Mouse (Mus musculus): ENCODE measurements around the gene Podxl2. TPM values are rescaled to one million over a fixed set of nuclear protein-coding genes. Genes with fewer than 3 reads are reported as not detected.

Gene Podxl2
- polyA plus RNA-seq, 1 experiment, result 3.4 TPM

GRCm38 (mm10) chr6:88820853-88821252, 54.0 kb downstream of the Podxl2 start:
- Histone ChIP-seq H3K4me2 (ENCODE audit: low read depth) (no peak overlapping the region), H3K27me3 (ENCODE audit: control insufficient read depth, insufficient read depth, insufficient read length) (peaks cover 9% of the 10 kb centered on the region), H3K4me3 (no peak overlapping the region), H3K36me3 (ENCODE audit: control insufficient read depth, insufficient read depth) (no peaks in the 10 kb centered on the region), H3K79me2 (ENCODE audit: control insufficient read depth, insufficient read depth) (no peaks in the 10 kb centered on the region), H3ac (ENCODE audit: control insufficient read depth, insufficient read length) (no peak overlapping the region)
- TF ChIP-seq E2F4 (IDR thresholded peaks at IDR 0.05; ENCODE audit: insufficient read depth), result no peak

- Histone ChIP-seq H3ac (ENCODE audit: control insufficient read depth, insufficient read length) (no peak overlapping the region), H3K27me3 (ENCODE audit: control insufficient read depth, insufficient read depth, insufficient read length) (no peaks in the 10 kb centered on the region), H3K79me2 (ENCODE audit: control insufficient read depth, insufficient read depth) (no peaks in the 10 kb centered on the region), H3K4me3 (no peak overlapping the region), H3K4me2 (ENCODE audit: low read depth) (no peak overlapping the region), H3K36me3 (ENCODE audit: control insufficient read depth, insufficient read depth) (no peaks in the 10 kb centered on the region)
- TF ChIP-seq MAX (IDR thresholded peaks at IDR 0.05; ENCODE audit: low read depth) (no peak), TCF12 (IDR thresholded peaks at IDR 0.05; ENCODE audit: insufficient read depth, poor library complexity, severe bottlenecking) (no peak), MYOG (IDR thresholded peaks at IDR 0.05; ENCODE audit: control insufficient read depth in 1 of 3, insufficient read depth in 1 of 3, insufficient read length in 2 of 3, low read depth in 2 of 3) (no peak), POLR2A (IDR thresholded peaks at IDR 0.05; ENCODE audit: insufficient read length, low read depth) (no peak), SRF (IDR thresholded peaks at IDR 0.05; ENCODE audit: control insufficient read depth, insufficient read length, low read depth) (no peak), POLR2AphosphoS2 (IDR thresholded peaks at IDR 0.05; ENCODE audit: insufficient read length, low read depth) (no peak), E2F4 (IDR thresholded peaks at IDR 0.05; ENCODE audit: insufficient read depth) (no peak), CEBPB (IDR thresholded peaks at IDR 0.05; ENCODE audit: insufficient read depth, poor library complexity, severe bottlenecking) (no peak), TCF3 (IDR thresholded peaks at IDR 0.05; ENCODE audit: insufficient read length, low read depth) (no peak), MYOD1 (IDR thresholded peaks at IDR 0.05; ENCODE audit: control insufficient read depth in 1 of 3, insufficient read length in 2 of 3, low read depth in 2 of 3) (no peak), USF1 (IDR thresholded peaks at IDR 0.05; ENCODE audit: low read depth) (no peak)
Observed at GRCm38 (mm10) chr6:88816913-88817312, 57.9 kb downstream of the Podxl2 start.

- Histone ChIP-seq H3K36me3 (ENCODE audit: control insufficient read depth, insufficient read depth) (no peaks in the 10 kb centered on the region), H3K4me2 (ENCODE audit: low read depth) (no peak overlapping the region), H3ac (ENCODE audit: control insufficient read depth, insufficient read length) (no peak overlapping the region), H3K79me2 (ENCODE audit: control insufficient read depth, insufficient read depth) (no peaks in the 10 kb centered on the region), H3K4me3 (no peak overlapping the region), H3K27me3 (ENCODE audit: control insufficient read depth, insufficient read depth, insufficient read length) (no peaks in the 10 kb centered on the region)
- TF ChIP-seq MYOD1 (IDR thresholded peaks at IDR 0.05; ENCODE audit: control insufficient read depth in 1 of 3, insufficient read length in 2 of 3, low read depth in 2 of 3), result no peak
- no peak for TF ChIP-seq MYOG (IDR thresholded peaks at IDR 0.05; ENCODE audit: control insufficient read depth in 1 of 3, insufficient read depth in 1 of 3, insufficient read length in 2 of 3, low read depth in 2 of 3)
- no peak for TF ChIP-seq REST (IDR thresholded peaks at IDR 0.05; ENCODE audit: insufficient read depth, insufficient read length)
- no peak for TF ChIP-seq SRF (IDR thresholded peaks at IDR 0.05; ENCODE audit: control insufficient read depth, insufficient read length, low read depth)
- TF ChIP-seq MAX (IDR thresholded peaks at IDR 0.05; ENCODE audit: low read depth), result no peak
- TF ChIP-seq E2F4 (IDR thresholded peaks at IDR 0.05; ENCODE audit: insufficient read depth), result no peak
- no peak for TF ChIP-seq TCF3 (IDR thresholded peaks at IDR 0.05; ENCODE audit: insufficient read length, low read depth)
- TF ChIP-seq POLR2A (IDR thresholded peaks at IDR 0.05; ENCODE audit: insufficient read length, low read depth), result no peak
- no peak for TF ChIP-seq USF1 (IDR thresholded peaks at IDR 0.05; ENCODE audit: low read depth)
- TF ChIP-seq TCF12 (IDR thresholded peaks at IDR 0.05; ENCODE audit: insufficient read depth, poor library complexity, severe bottlenecking), result no peak
- no peak for TF ChIP-seq CEBPB (IDR thresholded peaks at IDR 0.05; ENCODE audit: insufficient read depth, poor library complexity, severe bottlenecking)
- TF ChIP-seq POLR2AphosphoS2 (IDR thresholded peaks at IDR 0.05; ENCODE audit: insufficient read length, low read depth), result no peak
Observed at GRCm38 (mm10) chr6:88815489-88815888, 59.4 kb downstream of the Podxl2 start.

GRCm38 (mm10) chr6:88815036-88815435, 59.8 kb downstream of the Podxl2 start:
- Histone ChIP-seq H3K4me3 (no peak overlapping the region), H3ac (ENCODE audit: control insufficient read depth, insufficient read length) (no peak overlapping the region), H3K27me3 (ENCODE audit: control insufficient read depth, insufficient read depth, insufficient read length) (no peaks in the 10 kb centered on the region), H3K4me2 (ENCODE audit: low read depth) (no peak overlapping the region), H3K36me3 (ENCODE audit: control insufficient read depth, insufficient read depth) (no peaks in the 10 kb centered on the region), H3K79me2 (ENCODE audit: control insufficient read depth, insufficient read depth) (no peaks in the 10 kb centered on the region)
- TF ChIP-seq MYOD1 (IDR thresholded peaks at IDR 0.05; ENCODE audit: control insufficient read depth in 1 of 3, insufficient read length in 2 of 3, low read depth in 2 of 3), result no peak
- no peak for TF ChIP-seq TCF12 (IDR thresholded peaks at IDR 0.05; ENCODE audit: insufficient read depth, poor library complexity, severe bottlenecking)
- TF ChIP-seq USF1 (IDR thresholded peaks at IDR 0.05; ENCODE audit: low read depth), result no peak
- no peak for TF ChIP-seq POLR2A (IDR thresholded peaks at IDR 0.05; ENCODE audit: insufficient read length, low read depth)
- TF ChIP-seq CEBPB (IDR thresholded peaks at IDR 0.05; ENCODE audit: insufficient read depth, poor library complexity, severe bottlenecking), result no peak
- TF ChIP-seq SRF (IDR thresholded peaks at IDR 0.05; ENCODE audit: control insufficient read depth, insufficient read length, low read depth), result no peak
- no peak for TF ChIP-seq REST (IDR thresholded peaks at IDR 0.05; ENCODE audit: insufficient read depth, insufficient read length)
- no peak for TF ChIP-seq TCF3 (IDR thresholded peaks at IDR 0.05; ENCODE audit: insufficient read length, low read depth)
- TF ChIP-seq MAX (IDR thresholded peaks at IDR 0.05; ENCODE audit: low read depth), result no peak
- TF ChIP-seq MYOG (IDR thresholded peaks at IDR 0.05; ENCODE audit: control insufficient read depth in 1 of 3, insufficient read depth in 1 of 3, insufficient read length in 2 of 3, low read depth in 2 of 3), result no peak
- TF ChIP-seq E2F4 (IDR thresholded peaks at IDR 0.05; ENCODE audit: insufficient read depth), result no peak
- no peak for TF ChIP-seq POLR2AphosphoS2 (IDR thresholded peaks at IDR 0.05; ENCODE audit: insufficient read length, low read depth)

GRCm38 (mm10) chr6:88813832-88814231, 61.0 kb downstream of the Podxl2 start:
- H3K4me3 ChIP-seq, result no peak overlapping the region
- H3K4me2 ChIP-seq (ENCODE audit: low read depth), result no peak overlapping the region
- H3K79me2 ChIP-seq (ENCODE audit: control insufficient read depth, insufficient read depth), result no peaks in the 10 kb centered on the region
- no peaks in the 10 kb centered on the region for H3K27me3 ChIP-seq (ENCODE audit: control insufficient read depth, insufficient read depth, insufficient read length)
- no peak overlapping the region for H3ac ChIP-seq (ENCODE audit: control insufficient read depth, insufficient read length)
- TF ChIP-seq MAX (IDR thresholded peaks at IDR 0.05; ENCODE audit: low read depth) (no peak), TCF3 (IDR thresholded peaks at IDR 0.05; ENCODE audit: insufficient read length, low read depth) (no peak), TCF12 (IDR thresholded peaks at IDR 0.05; ENCODE audit: insufficient read depth, poor library complexity, severe bottlenecking) (no peak), USF1 (IDR thresholded peaks at IDR 0.05; ENCODE audit: low read depth) (no peak), POLR2A (IDR thresholded peaks at IDR 0.05; ENCODE audit: insufficient read length, low read depth) (no peak), E2F4 (IDR thresholded peaks at IDR 0.05; ENCODE audit: insufficient read depth) (no peak), SRF (IDR thresholded peaks at IDR 0.05; ENCODE audit: control insufficient read depth, insufficient read length, low read depth) (no peak), POLR2AphosphoS2 (IDR thresholded peaks at IDR 0.05; ENCODE audit: insufficient read length, low read depth) (no peak), MYOD1 (IDR thresholded peaks at IDR 0.05; ENCODE audit: control insufficient read depth in 1 of 3, insufficient read length in 2 of 3, low read depth in 2 of 3) (no peak), REST (IDR thresholded peaks at IDR 0.05; ENCODE audit: insufficient read depth, insufficient read length) (no peak), MYOG (IDR thresholded peaks at IDR 0.05; ENCODE audit: control insufficient read depth in 1 of 3, insufficient read depth in 1 of 3, insufficient read length in 2 of 3, low read depth in 2 of 3) (no peak)
- no peaks in the 10 kb centered on the region for H3K36me3 ChIP-seq (ENCODE audit: control insufficient read depth, insufficient read depth)
